Mouse (Mus musculus) hindbrain, embryonic 12.5 days (tissue): Measurements from ENCODE around the gene Fam83f. TPM values are rescaled to one million over a fixed set of nuclear protein-coding genes. Genes with fewer than 3 reads are reported as not detected.
"Not testable (repeated sequence)": the region's sequence is repeated elsewhere in the genome, so short reads cannot be mapped to it uniquely, and the experiment has no call there.

Experiments used
- ATAC-seq: fragments of 200-750 bp; cut with Nextera tagmentation; 2 replicates; pipeline ENCODE4 v1.8.0; 2017; ENCODE audit warnings: moderate TSS enrichment; ENCODE audit not compliant: low FRiP score
- H3K27ac ChIP-seq: fragments of 300-500 bp; sonication (generic); 2 replicates; pipeline ENCODE4 v1.5.1; 2016; ENCODE audit warnings: mild to moderate bottlenecking
- H3K27me3 ChIP-seq: fragments of 300-500 bp; sonication (generic); 2 replicates; pipeline ENCODE4 v1.6.1; 2016; ENCODE audit warnings: mild to moderate bottlenecking
- H3K36me3 ChIP-seq: fragments of 300-500 bp; sonication (generic); 2 replicates; pipeline ENCODE4 v1.6.1; 2016; ENCODE audit warnings: mild to moderate bottlenecking
- H3K4me1 ChIP-seq: fragments of 300-500 bp; sonication (generic); 2 replicates; pipeline ENCODE4 v1.6.1; 2016
- H3K4me2 ChIP-seq: fragments of 300-500 bp; sonication (generic); replicated peaks from 2 replicates; pipeline ENCODE4 v1.6.1; 2016; ENCODE audit warnings: mild to moderate bottlenecking
- H3K4me3 ChIP-seq: fragments of 300-500 bp; sonication (generic); 2 replicates; pipeline ENCODE4 v1.5.1; 2016; ENCODE audit warnings: mild to moderate bottlenecking
- H3K9ac ChIP-seq: fragments of 300-500 bp; sonication (generic); 2 replicates; pipeline ENCODE4 v1.6.1; 2016; ENCODE audit warnings: mild to moderate bottlenecking, moderate library complexity
- H3K9me3 ChIP-seq: fragments of 300-500 bp; sonication (generic); replicated peaks from 2 replicates; pipeline ENCODE4 v1.6.1; 2016; ENCODE audit warnings: mild to moderate bottlenecking
- WGBS: fragments of 180-500 bp; shearing (Covaris S2); methylation state at CpG from one replicate; pipeline ENCODE4 v1.1.7; 2016; 5-methylcytosine and 5-hydroxymethylcytosine counted together
- polyA plus RNA-seq: library from polyadenylated mRNA; unstranded; fragments of >200 nt; fragmentation: Nextera tagmentation; extraction: Ambion mirVana; gene quantifications from 2 replicates; pipeline ENCODE4 v1.2.1, GENCODE M21; 2016

Gene Fam83f
- polyA plus RNA-seq, 1 experiment from 2014 or later: 0.74 TPM

DNA sequence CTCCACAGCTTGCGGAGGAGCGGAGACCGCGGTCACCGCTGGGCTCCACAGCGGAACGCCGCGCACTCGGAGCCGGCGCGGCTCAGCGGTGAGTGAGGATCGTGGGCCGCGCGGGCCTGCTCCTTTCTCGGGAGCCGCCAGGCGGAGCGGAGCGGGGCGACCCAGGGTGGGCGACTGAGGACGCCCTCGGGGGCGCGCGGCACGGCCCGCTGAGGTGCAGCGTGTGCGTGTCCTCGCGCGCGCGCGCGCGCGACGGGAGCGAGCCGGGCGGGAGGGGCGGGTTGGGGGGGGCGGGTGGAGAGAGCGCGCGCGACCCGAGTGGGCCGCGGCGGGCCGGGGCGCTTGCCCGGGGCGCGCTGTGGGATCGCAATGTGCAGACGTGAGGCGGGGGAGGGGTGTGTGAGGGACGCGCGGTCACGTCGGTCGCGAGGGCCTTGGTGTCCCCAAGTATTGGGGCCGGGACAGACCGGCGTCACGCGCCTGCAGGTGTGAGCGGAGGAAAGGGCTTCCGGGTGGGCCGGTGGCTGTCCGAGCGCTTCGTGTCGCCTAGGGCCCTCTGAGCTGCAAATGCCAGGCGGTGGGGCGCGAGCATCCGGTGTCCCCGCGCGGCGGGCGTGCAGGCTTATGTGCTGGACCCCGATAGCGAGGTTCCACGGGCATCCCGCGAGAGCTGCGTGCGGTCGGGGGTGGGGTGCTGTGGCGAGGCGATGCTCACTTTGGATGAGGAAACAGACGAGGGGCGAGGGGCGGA lies 39.9 kb downstream of the Fam83f start:
- Histone ChIP-seq H3K9ac (peak overlapping the region; percentile 86), H3K9me3 (no peaks in the 10 kb centered on the region), H3K36me3 (no peaks in the 10 kb centered on the region), H3K4me1 (peaks cover 18% of the 10 kb centered on the region), H3K27ac (peak overlapping the region; percentile 87), H3K4me3 (peak overlapping the region; percentile 96), H3K4me2 (peak overlapping the region; percentile 93), H3K27me3 (no peaks in the 10 kb centered on the region)
- ATAC-seq: peak; percentile 62
- WGBS: under 1% methylated on average over 97 of the region's 106 CpGs

DNA sequence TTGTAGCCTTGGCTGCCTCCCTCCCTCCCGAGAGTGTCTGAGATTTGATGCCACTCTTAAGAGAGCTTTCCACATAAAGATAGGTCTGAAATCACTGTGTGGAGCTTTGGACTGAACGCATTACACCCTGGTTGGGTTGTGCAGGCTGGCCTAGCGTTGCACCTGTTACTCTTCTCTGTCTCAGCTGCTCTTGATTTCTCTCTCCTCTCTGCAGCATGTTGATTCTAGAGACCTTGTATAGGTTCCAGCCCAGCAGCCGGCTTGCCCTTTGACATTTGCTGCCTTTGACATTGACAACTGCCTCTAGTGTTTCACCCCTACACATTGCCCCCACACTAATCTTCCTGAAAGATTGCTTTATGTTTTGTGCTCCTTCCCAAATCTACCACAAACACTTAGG lies 42.7 kb downstream of the Fam83f start:
- Histone ChIP-seq H3K9me3 (no peaks in the 10 kb centered on the region), H3K27ac (no peak overlapping the region), H3K36me3 (no peaks in the 10 kb centered on the region), H3K4me1 (peaks cover 6% of the 10 kb centered on the region), H3K4me2 (no peak overlapping the region), H3K27me3 (no peaks in the 10 kb centered on the region), H3K9ac (no peak overlapping the region), H3K4me3 (no peak overlapping the region)
- ATAC-seq: no peak
- WGBS: 80% methylated on average over 4 of the region's 4 CpGs

DNA sequence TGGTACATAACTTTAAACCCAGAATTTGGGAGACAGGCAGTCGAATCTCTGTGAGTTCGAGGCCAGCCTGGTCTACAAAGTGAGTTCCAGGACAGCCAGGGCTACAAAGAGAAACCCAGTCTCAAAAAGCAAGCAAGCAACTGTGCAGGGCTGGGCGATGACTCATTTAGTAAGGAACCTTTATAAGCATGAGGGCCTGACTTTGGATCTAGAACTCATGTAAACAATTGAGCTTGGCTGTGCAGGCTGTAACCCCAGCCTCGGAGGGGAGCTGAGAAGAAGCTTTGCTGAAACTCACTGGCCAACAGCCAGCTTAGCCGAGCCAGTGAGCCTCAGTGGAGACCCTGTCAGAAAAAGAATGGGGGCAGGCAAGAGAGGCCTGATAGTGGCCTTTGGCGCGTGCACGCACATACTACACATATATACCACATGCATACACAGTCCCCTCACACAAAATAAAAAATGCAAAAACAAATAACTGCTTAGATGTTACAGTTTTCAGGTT lies 45.0 kb downstream of the Fam83f start:
- Histone ChIP-seq H3K27ac (no peak overlapping the region), H3K4me2 (no peak overlapping the region), H3K4me1 (peaks cover 6% of the 10 kb centered on the region), H3K27me3 (no peaks in the 10 kb centered on the region), H3K36me3 (no peaks in the 10 kb centered on the region), H3K9me3 (no peaks in the 10 kb centered on the region), H3K9ac (no peak overlapping the region), H3K4me3 (no peak overlapping the region)
- 89% methylated on average over 8 of the region's 8 CpGs for WGBS
- ATAC-seq: no peak

DNA sequence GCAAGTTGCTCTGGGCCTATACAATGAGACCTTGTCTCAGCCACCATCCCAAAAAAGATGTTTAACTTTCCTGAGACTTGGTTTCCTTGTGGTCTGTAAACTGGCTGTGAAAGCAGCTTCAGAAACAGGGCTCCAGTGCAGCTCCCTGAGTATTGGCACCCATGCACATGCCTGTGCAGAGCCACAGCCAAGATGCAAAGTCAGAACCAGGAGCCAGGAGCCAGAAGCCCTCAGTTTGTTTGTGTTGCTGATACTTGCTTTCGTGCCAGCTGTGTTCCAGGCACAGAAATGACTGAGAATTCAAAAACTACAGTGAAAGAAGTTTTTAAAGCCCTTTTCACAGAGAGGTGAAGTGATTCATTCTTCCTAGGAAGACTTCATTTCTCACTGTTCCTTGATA lies 45.8 kb downstream of the Fam83f start:
- Histone ChIP-seq H3K27ac (no peak overlapping the region), H3K4me1 (peaks cover 3% of the 10 kb centered on the region), H3K4me3 (no peak overlapping the region), H3K4me2 (no peak overlapping the region), H3K9me3 (no peaks in the 10 kb centered on the region), H3K27me3 (no peaks in the 10 kb centered on the region), H3K9ac (no peak overlapping the region), H3K36me3 (no peaks in the 10 kb centered on the region)
- WGBS: 58% methylated on average over 1 of the region's 1 CpGs
- no peak for ATAC-seq

DNA sequence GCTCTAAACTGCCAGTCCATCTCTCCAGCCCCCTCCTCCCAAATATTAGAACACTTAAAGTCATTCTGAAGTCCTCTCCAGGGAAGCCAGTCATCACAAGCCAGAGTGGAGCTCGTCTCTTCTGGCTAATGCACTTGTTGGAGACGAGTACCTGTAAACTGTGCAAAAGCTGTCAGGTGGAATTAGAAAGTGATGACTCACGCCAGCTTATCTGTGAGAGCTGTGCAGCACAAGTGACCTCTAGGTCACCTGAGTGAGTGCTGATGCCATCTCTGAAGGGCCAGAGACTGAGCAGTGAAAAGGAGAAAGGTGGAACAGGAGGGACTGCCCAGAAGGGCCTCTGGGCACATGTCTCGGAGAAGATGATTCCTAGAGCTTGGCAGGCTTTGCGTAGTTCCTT lies 48.6 kb downstream of the Fam83f start:
- no peaks in the 10 kb centered on the region for H3K9me3 ChIP-seq
- H3K36me3 ChIP-seq: no peaks in the 10 kb centered on the region
- no peak overlapping the region for H3K4me2 ChIP-seq
- no peak for ATAC-seq
- H3K27ac ChIP-seq: no peak overlapping the region
- H3K4me1 ChIP-seq: peaks cover 5% of the 10 kb centered on the region; the same call in 1 of the 2 replicates
- no peaks in the 10 kb centered on the region for H3K27me3 ChIP-seq
- H3K4me3 ChIP-seq: no peak overlapping the region
- no peak overlapping the region for H3K9ac ChIP-seq
- WGBS: 80% methylated on average over 5 of the region's 5 CpGs

DNA sequence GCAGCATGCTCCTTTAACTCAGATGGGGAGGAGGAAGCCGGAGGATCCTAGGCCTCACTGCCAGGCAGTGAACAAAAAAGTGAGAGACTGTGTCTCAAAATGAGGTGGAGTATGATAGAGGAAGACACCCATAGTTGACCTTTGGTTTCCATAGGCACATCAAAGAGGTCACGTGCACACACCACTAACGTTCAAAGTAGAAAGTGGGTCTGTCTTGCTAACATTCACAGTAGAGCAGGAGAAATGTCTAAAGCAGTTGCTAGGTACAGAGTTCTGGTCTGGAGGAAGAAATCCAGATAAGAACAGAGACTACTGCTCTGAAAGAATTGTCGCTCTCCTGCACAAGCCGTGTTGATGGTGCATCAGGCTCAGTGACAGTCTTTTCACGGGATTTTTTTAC lies 50.2 kb downstream of the Fam83f start:
- H3K9me3 ChIP-seq: no peaks in the 10 kb centered on the region
- no peak overlapping the region for H3K27ac ChIP-seq
- H3K4me2 ChIP-seq: no peak overlapping the region
- no peak for ATAC-seq
- peaks cover 5% of the 10 kb centered on the region; the same call in 1 of the 2 replicates for H3K4me1 ChIP-seq
- H3K36me3 ChIP-seq: no peaks in the 10 kb centered on the region
- no peak overlapping the region for H3K9ac ChIP-seq
- WGBS: 84% methylated on average over 6 of the region's 6 CpGs
- H3K4me3 ChIP-seq: no peak overlapping the region
- H3K27me3 ChIP-seq: no peaks in the 10 kb centered on the region

DNA sequence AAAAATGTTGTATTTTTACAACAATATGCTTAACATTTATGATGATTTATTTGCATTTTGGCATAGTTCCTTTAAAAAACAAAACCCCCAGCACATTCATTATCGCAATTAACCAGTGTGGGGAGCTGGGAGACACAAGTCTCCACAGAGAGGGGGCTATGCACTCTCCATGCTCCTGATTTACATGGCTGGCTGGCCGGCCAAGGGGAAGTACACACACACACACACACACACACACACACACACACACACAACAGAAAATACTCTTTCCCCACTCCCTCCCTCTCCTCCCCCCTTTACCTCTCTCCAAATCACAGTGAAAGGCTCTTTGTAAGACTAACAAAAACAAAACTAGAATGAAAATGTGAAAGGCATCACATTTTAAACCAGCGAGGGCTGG lies 50.7 kb downstream of the Fam83f start:
- H3K9me3 ChIP-seq: no peaks in the 10 kb centered on the region
- WGBS: 53% methylated on average over 3 of the region's 3 CpGs
- ATAC-seq: no peak
- no peaks in the 10 kb centered on the region for H3K36me3 ChIP-seq
- H3K9ac ChIP-seq: no peak overlapping the region
- no peak overlapping the region for H3K27ac ChIP-seq
- no peaks in the 10 kb centered on the region for H3K27me3 ChIP-seq
- peaks cover 5% of the 10 kb centered on the region; the same call in 1 of the 2 replicates for H3K4me1 ChIP-seq
- H3K4me3 ChIP-seq: no peak overlapping the region
- H3K4me2 ChIP-seq: no peak overlapping the region

DNA sequence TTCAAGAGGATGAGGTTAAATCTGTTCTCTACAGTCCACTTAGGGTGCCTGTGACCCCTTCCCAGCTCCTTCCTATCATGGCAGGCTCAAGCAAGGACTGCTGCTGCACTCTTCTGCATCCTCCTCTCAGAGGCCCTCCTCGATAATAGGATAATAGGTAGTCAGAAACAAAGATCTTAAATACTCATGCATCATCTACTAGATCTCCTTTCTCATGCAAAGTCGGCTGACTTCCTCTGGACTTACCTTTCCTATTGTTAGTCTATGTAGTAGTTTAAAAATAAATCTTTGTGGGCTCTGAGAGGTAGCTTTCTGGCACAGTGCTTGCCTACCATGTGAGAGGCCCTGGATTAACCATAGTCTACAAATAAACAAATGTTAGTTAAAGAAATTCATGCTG lies 57.8 kb downstream of the Fam83f start:
- H3K36me3 ChIP-seq: no peaks in the 10 kb centered on the region
- no peaks in the 10 kb centered on the region for H3K4me1 ChIP-seq
- H3K27ac ChIP-seq: no peak overlapping the region
- H3K4me2 ChIP-seq: no peak overlapping the region
- WGBS: 61% methylated on average over 2 of the region's 2 CpGs
- no peak for ATAC-seq
- H3K27me3 ChIP-seq: no peaks in the 10 kb centered on the region
- H3K9me3 ChIP-seq: no peaks in the 10 kb centered on the region
- no peak overlapping the region for H3K9ac ChIP-seq
- no peak overlapping the region for H3K4me3 ChIP-seq

DNA sequence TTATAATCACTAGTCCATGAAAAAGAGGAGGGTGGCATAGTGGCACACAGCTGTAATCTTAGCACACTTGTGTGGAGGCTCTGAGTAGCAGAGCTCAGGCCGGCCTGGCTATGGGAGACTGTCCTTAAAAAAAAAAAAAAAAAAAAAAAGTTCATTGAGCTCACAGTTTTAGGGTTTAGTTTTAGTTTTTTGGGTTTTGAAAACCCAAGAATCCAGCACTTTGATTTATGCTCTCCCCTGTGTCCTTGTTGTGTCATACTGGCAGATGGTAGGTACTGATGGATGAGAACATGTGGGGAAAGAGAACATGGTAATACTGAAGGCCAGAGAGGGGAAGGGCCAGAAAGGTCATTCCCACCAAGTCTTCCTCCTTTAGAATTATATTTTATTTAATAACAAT lies 59.4 kb downstream of the Fam83f start:
- Histone ChIP-seq H3K9me3 (no peaks in the 10 kb centered on the region), H3K4me2 (no peak overlapping the region), H3K9ac (no peak overlapping the region), H3K36me3 (no peaks in the 10 kb centered on the region), H3K27me3 (no peaks in the 10 kb centered on the region), H3K27ac (no peak overlapping the region), H3K4me3 (no peak overlapping the region), H3K4me1 (no peaks in the 10 kb centered on the region)
- no peak for ATAC-seq
- 92% methylated on average over 1 of the region's 1 CpGs for WGBS

DNA sequence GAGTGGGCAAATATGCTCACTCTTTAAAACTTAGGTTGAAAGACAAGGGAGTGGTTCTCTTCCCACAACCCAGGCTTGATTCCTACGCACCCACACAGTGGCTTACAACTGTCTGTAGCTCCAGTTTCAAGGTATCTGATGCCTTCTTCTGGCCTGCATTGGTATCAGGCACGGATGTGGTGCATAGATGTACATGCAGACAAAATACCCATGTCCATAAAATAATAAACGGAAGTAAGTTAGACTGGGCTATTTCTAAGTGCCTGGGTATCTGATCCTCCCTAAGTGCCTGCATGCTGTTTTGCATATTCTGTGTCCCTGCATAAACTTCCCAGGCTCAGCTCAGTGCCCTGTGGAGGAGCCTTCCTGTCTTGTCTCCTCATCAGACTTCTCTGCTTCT lies 59.9 kb downstream of the Fam83f start:
- H3K36me3 ChIP-seq: no peaks in the 10 kb centered on the region
- no peak overlapping the region for H3K4me3 ChIP-seq
- WGBS: 85% methylated on average over 3 of the region's 3 CpGs
- no peaks in the 10 kb centered on the region for H3K9me3 ChIP-seq
- ATAC-seq: no peak
- H3K4me2 ChIP-seq: no peak overlapping the region
- no peak overlapping the region for H3K27ac ChIP-seq
- no peaks in the 10 kb centered on the region for H3K4me1 ChIP-seq
- no peaks in the 10 kb centered on the region for H3K27me3 ChIP-seq
- no peak overlapping the region for H3K9ac ChIP-seq

DNA sequence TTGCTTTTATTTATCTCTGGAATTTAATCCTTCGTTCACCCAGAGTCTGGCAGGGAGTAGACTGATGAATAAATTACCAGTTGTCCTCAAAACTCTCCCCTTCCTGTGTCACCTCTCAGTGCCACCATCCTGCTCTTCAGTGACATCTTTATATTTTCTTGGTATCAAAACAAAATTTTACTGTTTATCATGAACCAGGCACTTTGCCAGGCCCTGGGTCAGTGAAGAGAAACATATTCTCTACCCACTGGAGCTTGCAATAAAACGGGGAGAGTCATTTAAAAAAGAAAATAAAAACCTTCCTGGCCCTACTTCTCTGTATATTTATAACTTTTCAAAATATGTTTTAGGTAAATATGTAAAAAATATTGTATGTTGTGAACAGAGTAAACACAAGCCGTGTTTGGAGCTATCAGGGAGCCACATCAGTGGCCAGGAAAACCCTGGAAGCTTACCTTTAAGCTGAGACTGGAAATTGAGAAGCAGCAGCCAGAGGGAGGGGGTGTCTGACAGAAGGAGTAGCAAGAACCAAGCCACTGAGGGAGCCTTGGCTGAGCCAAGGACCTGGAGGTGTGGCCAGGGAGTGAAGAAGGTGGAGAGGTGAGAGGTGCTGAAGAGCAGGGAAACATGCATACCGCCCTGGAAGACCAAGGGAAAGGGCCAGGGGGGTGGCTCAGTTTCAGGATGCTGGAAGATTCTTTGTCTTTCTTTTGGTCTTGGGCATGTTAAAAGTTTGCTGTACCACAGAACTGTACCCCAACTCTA lies 60.8 kb downstream of the Fam83f start:
- Histone ChIP-seq H3K4me3 (no peak overlapping the region), H3K36me3 (no peaks in the 10 kb centered on the region), H3K4me2 (no peak overlapping the region), H3K9ac (no peak overlapping the region), H3K4me1 (no peaks in the 10 kb centered on the region), H3K9me3 (no peaks in the 10 kb centered on the region), H3K27ac (no peak overlapping the region), H3K27me3 (no peaks in the 10 kb centered on the region)
- no peak for ATAC-seq
- WGBS: 58% methylated on average over 4 of the region's 4 CpGs

DNA sequence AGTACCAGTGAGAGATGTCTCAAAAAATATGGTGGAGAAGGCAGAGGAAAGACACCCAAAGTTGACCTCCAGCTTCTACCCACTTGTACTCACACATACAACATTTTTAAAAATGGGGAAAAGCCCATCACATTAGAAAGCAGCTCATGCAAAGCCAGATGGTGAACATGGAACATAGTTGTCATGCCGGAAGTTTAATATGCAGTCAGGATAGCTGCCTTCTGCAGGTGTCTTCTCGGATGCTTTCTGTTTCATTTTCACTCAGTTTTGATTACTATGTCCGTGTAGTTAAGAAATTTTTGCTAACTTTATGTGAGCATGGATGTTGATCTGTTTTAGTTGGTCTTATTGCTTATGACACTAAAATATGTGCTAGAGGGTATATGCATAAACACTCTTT lies 63.7 kb downstream of the Fam83f start:
- WGBS: 85% methylated on average over 3 of the region's 3 CpGs
- no peaks in the 10 kb centered on the region for H3K36me3 ChIP-seq
- H3K4me3 ChIP-seq: no peak overlapping the region
- ATAC-seq: no peak
- no peak overlapping the region for H3K4me2 ChIP-seq
- H3K27me3 ChIP-seq: no peaks in the 10 kb centered on the region
- H3K4me1 ChIP-seq: no peaks in the 10 kb centered on the region
- H3K9ac ChIP-seq: no peak overlapping the region
- H3K9me3 ChIP-seq: no peaks in the 10 kb centered on the region
- H3K27ac ChIP-seq: no peak overlapping the region

DNA sequence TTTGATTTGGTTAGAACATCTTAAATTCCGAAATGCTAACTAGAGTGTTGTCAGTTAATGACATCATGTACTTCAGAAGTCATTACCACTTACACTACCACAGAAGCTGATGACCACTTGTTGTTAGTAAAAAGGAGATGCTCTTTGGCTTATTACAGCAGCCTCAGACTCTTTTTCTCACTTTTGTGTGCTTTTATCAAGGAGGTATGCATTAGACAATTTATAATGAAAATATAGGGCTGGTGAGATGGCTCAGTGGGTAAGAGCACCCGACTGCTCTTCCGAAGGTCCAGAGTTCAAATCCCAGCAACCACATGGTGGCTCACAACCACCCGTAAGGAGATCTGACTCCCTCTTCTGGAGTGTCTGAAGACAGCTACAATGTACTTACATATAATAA lies 64.1 kb downstream of the Fam83f start:
- H3K9ac ChIP-seq, H3K36me3 ChIP-seq, ATAC-seq, H3K27ac ChIP-seq, H3K27me3 ChIP-seq, H3K4me2 ChIP-seq, H3K9me3 ChIP-seq, H3K4me1 ChIP-seq, H3K4me3 ChIP-seq: not testable (repeated sequence)
- WGBS: 90% methylated on average over 4 of the region's 4 CpGs
